Mouse (Mus musculus): Measurements from ENCODE around the gene Chdh. TPM values are rescaled to one million over a fixed set of nuclear protein-coding genes. Genes with fewer than 3 reads are reported as not detected.

Chdh gene
- polyA plus RNA-seq, 1 experiment from 2014 or later: 6.9 TPM

GRCm38 (mm10) chr14:30018463-30018801, 9.6 kb downstream of the Chdh start:
- no peaks in the 10 kb centered on the region for H3K27me3 ChIP-seq (ENCODE audit: control insufficient read depth, insufficient read depth, low read depth, low read length)
- no peak overlapping the region for H3K27ac ChIP-seq (ENCODE audit: low read length)
- H3K4me3 ChIP-seq (ENCODE audit: low read depth, low read length): no peak overlapping the region
- no peaks in the 10 kb centered on the region for H3K4me1 ChIP-seq (ENCODE audit: control insufficient read depth, low read depth, low read length)
- no peak overlapping the region for H3K4me2 ChIP-seq (ENCODE audit: low read depth, low read length)
- 75% methylated on average over 4 of the region's 4 CpGs for WGBS (ENCODE audit: insufficient replicate concordance)
- no peaks in the 10 kb centered on the region for H3K9me3 ChIP-seq (replicated peaks; ENCODE audit: control insufficient read depth, low read length)
- no peaks in the 10 kb centered on the region for H3K36me3 ChIP-seq (ENCODE audit: control insufficient read depth, insufficient read depth)
- no peak for ATAC-seq (ENCODE audit: low read depth)
- H3K9ac ChIP-seq (ENCODE audit: low read depth, low read length): no peak overlapping the region

GRCm38 (mm10) chr14:30018846-30019245, 10.0 kb downstream of the Chdh start:
- WGBS (ENCODE audit: insufficient replicate concordance): 68% methylated on average over 6 of the region's 6 CpGs
- no peaks in the 10 kb centered on the region for H3K36me3 ChIP-seq (ENCODE audit: control insufficient read depth, insufficient read depth)
- no peak overlapping the region for H3K4me2 ChIP-seq (ENCODE audit: low read depth, low read length)
- no peak overlapping the region for H3K27ac ChIP-seq (ENCODE audit: low read length)
- no peaks in the 10 kb centered on the region for H3K9me3 ChIP-seq (replicated peaks; ENCODE audit: control insufficient read depth, low read length)
- H3K4me1 ChIP-seq (ENCODE audit: control insufficient read depth, low read depth, low read length): no peaks in the 10 kb centered on the region
- no peak for ATAC-seq (ENCODE audit: low read depth)
- H3K4me3 ChIP-seq (ENCODE audit: low read depth, low read length): no peak overlapping the region
- no peaks in the 10 kb centered on the region for H3K27me3 ChIP-seq (ENCODE audit: control insufficient read depth, insufficient read depth, low read depth, low read length)
- H3K9ac ChIP-seq (ENCODE audit: low read depth, low read length): no peak overlapping the region

GRCm38 (mm10) chr14:30019375-30019774, 10.6 kb downstream of the Chdh start:
- no peak for ATAC-seq (ENCODE audit: low read depth)
- no peak overlapping the region for H3K9ac ChIP-seq (ENCODE audit: low read depth, low read length)
- no peaks in the 10 kb centered on the region for H3K36me3 ChIP-seq (ENCODE audit: control insufficient read depth, insufficient read depth)
- H3K4me3 ChIP-seq (ENCODE audit: low read depth, low read length): no peak overlapping the region
- H3K27me3 ChIP-seq (ENCODE audit: control insufficient read depth, insufficient read depth, low read depth, low read length): no peaks in the 10 kb centered on the region
- H3K27ac ChIP-seq (ENCODE audit: low read length): no peak overlapping the region
- H3K4me2 ChIP-seq (ENCODE audit: low read depth, low read length): no peak overlapping the region
- H3K9me3 ChIP-seq (replicated peaks; ENCODE audit: control insufficient read depth, low read length): no peaks in the 10 kb centered on the region
- WGBS (ENCODE audit: insufficient replicate concordance): 75% methylated on average over 8 of the region's 8 CpGs
- no peaks in the 10 kb centered on the region for H3K4me1 ChIP-seq (ENCODE audit: control insufficient read depth, low read depth, low read length)

- Histone ChIP-seq H3K9ac (ENCODE audit: low read depth, low read length) (no peak overlapping the region), H3K4me1 (ENCODE audit: control insufficient read depth, low read depth, low read length) (no peaks in the 10 kb centered on the region), H3K4me2 (ENCODE audit: low read depth, low read length) (no peak overlapping the region), H3K27me3 (ENCODE audit: control insufficient read depth, insufficient read depth, low read depth, low read length) (no peaks in the 10 kb centered on the region), H3K27ac (ENCODE audit: low read length) (no peak overlapping the region), H3K36me3 (ENCODE audit: control insufficient read depth, insufficient read depth) (no peaks in the 10 kb centered on the region), H3K4me3 (ENCODE audit: low read depth, low read length) (no peak overlapping the region), H3K9me3 (replicated peaks; ENCODE audit: control insufficient read depth, low read length) (no peaks in the 10 kb centered on the region)
- WGBS (ENCODE audit: insufficient replicate concordance): 45% methylated on average over 9 of the region's 9 CpGs
- no peak for ATAC-seq (ENCODE audit: low read depth)
Measured at GRCm38 (mm10) chr14:30019792-30020575, 11.2 kb downstream of the Chdh start.

DNA sequence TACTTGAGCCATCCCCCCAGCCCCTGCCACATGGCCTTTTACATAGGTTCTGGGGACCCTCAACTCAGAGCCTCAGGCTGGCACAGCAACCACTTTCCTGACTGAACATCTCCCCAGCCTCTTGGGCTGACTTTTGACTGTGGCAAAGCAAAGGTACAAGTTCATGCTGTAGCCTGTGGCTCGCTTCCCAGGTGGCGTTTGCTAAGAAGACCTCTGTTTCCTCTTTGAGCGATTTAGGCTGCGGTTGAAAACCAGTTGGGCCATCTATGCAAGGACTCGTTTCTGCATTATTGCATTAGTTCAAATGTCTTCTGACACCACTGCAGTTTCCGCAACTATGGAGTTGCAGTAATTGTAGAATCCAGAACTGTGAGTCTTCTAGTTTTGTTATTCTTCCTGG, 13.6 kb downstream of the Chdh start:
- no peak overlapping the region for H3K4me3 ChIP-seq (ENCODE audit: low read depth, low read length)
- no peaks in the 10 kb centered on the region for H3K4me1 ChIP-seq (ENCODE audit: control insufficient read depth, low read depth, low read length)
- no peaks in the 10 kb centered on the region for H3K36me3 ChIP-seq (ENCODE audit: control insufficient read depth, insufficient read depth)
- H3K4me2 ChIP-seq (ENCODE audit: low read depth, low read length): no peak overlapping the region
- no peaks in the 10 kb centered on the region for H3K27me3 ChIP-seq (ENCODE audit: control insufficient read depth, insufficient read depth, low read depth, low read length)
- H3K9ac ChIP-seq (ENCODE audit: low read depth, low read length): no peak overlapping the region
- H3K9me3 ChIP-seq (replicated peaks; ENCODE audit: control insufficient read depth, low read length): no peaks in the 10 kb centered on the region
- peak overlapping the region; percentile 31 for H3K27ac ChIP-seq (ENCODE audit: low read length)
- no peak for ATAC-seq (ENCODE audit: low read depth)
- WGBS (ENCODE audit: insufficient replicate concordance): 52% methylated on average over 6 of the region's 6 CpGs

GRCm38 (mm10) chr14:30024387-30024786, 15.6 kb downstream of the Chdh start:
- no peaks in the 10 kb centered on the region for H3K36me3 ChIP-seq (ENCODE audit: control insufficient read depth, insufficient read depth)
- H3K9me3 ChIP-seq (replicated peaks; ENCODE audit: control insufficient read depth, low read length): no peaks in the 10 kb centered on the region
- no peak overlapping the region for H3K9ac ChIP-seq (ENCODE audit: low read depth, low read length)
- 12% methylated on average over 7 of the region's 7 CpGs for WGBS (ENCODE audit: insufficient replicate concordance)
- no peaks in the 10 kb centered on the region for H3K4me1 ChIP-seq (ENCODE audit: control insufficient read depth, low read depth, low read length)
- ATAC-seq (ENCODE audit: low read depth): no peak
- H3K4me2 ChIP-seq (ENCODE audit: low read depth, low read length): no peak overlapping the region
- no peaks in the 10 kb centered on the region for H3K27me3 ChIP-seq (ENCODE audit: control insufficient read depth, insufficient read depth, low read depth, low read length)
- H3K4me3 ChIP-seq (ENCODE audit: low read depth, low read length): no peak overlapping the region
- no peak overlapping the region for H3K27ac ChIP-seq (ENCODE audit: low read length)

DNA sequence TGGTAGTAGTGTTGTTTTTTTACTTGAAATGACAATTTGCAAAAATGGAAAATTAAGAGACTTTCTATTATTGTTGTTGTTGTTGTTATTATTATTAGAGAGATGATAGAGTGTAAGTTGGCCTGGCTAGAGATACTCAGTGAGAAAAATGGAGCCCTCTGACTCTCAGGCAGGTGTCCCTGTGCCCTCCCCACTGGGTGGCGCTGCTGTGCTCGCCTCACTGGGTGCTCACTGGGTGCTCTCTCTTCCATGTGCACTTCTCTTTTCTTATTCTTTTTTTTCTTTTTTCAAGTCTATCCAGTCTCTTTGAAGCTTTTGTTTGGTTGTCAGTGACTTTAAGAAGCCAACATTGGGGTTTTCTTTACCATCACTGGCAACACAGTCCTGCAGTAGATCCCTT, 18.6 kb downstream of the Chdh start:
- Histone ChIP-seq H3K27me3 (ENCODE audit: control insufficient read depth, insufficient read depth, low read depth, low read length) (no peaks in the 10 kb centered on the region), H3K9me3 (replicated peaks; ENCODE audit: control insufficient read depth, low read length) (no peaks in the 10 kb centered on the region), H3K4me1 (ENCODE audit: control insufficient read depth, low read depth, low read length) (no peaks in the 10 kb centered on the region), H3K36me3 (ENCODE audit: control insufficient read depth, insufficient read depth) (no peaks in the 10 kb centered on the region), H3K27ac (ENCODE audit: low read length) (no peak overlapping the region), H3K4me3 (ENCODE audit: low read depth, low read length) (no peak overlapping the region), H3K9ac (ENCODE audit: low read depth, low read length) (no peak overlapping the region), H3K4me2 (ENCODE audit: low read depth, low read length) (no peak overlapping the region)
- ATAC-seq (ENCODE audit: low read depth): no peak
- 28% methylated on average over 2 of the region's 2 CpGs for WGBS (ENCODE audit: insufficient replicate concordance)

DNA sequence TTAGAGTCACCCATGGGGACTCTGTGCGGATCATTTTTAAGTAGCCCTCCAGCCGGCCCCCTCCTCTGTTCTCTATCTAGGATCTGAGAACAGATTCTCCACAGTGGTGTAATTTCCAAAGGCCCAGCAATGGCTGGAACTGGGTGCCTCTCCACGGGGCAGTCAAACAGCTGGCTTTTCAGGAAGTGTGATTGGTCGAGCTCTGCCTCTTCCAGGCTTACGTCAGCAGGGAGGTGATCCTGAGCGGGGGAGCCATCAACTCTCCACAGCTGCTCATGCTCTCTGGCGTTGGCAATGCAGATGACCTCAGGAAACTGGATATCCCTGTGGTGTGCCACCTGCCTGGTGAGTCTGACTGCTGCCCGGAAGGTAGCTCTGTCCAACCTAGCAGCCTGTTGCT, 24.6 kb downstream of the Chdh start:
- 50% methylated on average over 8 of the region's 8 CpGs for WGBS (ENCODE audit: insufficient replicate concordance)
- ATAC-seq (ENCODE audit: low read depth): no peak
- Histone ChIP-seq H3K9ac (ENCODE audit: low read depth, low read length) (no peak overlapping the region), H3K4me1 (ENCODE audit: control insufficient read depth, low read depth, low read length) (no peaks in the 10 kb centered on the region), H3K27ac (ENCODE audit: low read length) (no peak overlapping the region), H3K9me3 (replicated peaks; ENCODE audit: control insufficient read depth, low read length) (no peaks in the 10 kb centered on the region), H3K4me3 (ENCODE audit: low read depth, low read length) (no peak overlapping the region), H3K36me3 (ENCODE audit: control insufficient read depth, insufficient read depth) (no peaks in the 10 kb centered on the region), H3K27me3 (ENCODE audit: control insufficient read depth, insufficient read depth, low read depth, low read length) (no peaks in the 10 kb centered on the region), H3K4me2 (ENCODE audit: low read depth, low read length) (no peak overlapping the region)

DNA sequence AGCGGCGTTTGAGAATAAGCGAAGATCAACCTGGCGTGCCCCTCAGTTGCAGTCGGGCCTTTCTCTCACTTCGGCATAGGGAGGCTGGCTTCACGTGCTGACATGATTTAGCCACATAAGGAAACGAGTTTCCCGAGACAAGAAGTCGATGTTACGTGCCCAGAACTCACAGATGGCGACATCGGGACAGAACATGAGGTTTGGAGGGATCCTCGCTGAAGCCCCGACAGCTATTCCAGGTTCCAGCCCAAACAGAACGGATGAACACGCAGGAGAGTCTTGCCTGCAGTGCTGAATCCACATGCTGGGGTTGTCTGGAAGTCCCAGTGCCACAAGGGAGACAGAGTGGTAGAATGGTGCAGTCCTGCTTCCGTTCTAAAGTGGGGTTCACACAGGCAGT, 29.6 kb downstream of the Chdh start:
- H3K9ac ChIP-seq (ENCODE audit: low read depth, low read length): no peak overlapping the region
- H3K36me3 ChIP-seq (ENCODE audit: control insufficient read depth, insufficient read depth): no peaks in the 10 kb centered on the region
- H3K4me3 ChIP-seq (ENCODE audit: low read depth, low read length): no peak overlapping the region
- H3K27ac ChIP-seq (ENCODE audit: low read length): no peak overlapping the region
- H3K4me2 ChIP-seq (ENCODE audit: low read depth, low read length): no peak overlapping the region
- ATAC-seq (ENCODE audit: low read depth): no peak
- 71% methylated on average over 18 of the region's 18 CpGs for WGBS (ENCODE audit: insufficient replicate concordance)
- no peaks in the 10 kb centered on the region for H3K4me1 ChIP-seq (ENCODE audit: control insufficient read depth, low read depth, low read length)
- no peaks in the 10 kb centered on the region for H3K27me3 ChIP-seq (ENCODE audit: control insufficient read depth, insufficient read depth, low read depth, low read length)
- no peaks in the 10 kb centered on the region for H3K9me3 ChIP-seq (replicated peaks; ENCODE audit: control insufficient read depth, low read length)
